Mouse (Mus musculus): ENCODE results near the gene Mdm1. TPM values are rescaled to one million over a fixed set of nuclear protein-coding genes. Genes with fewer than 3 reads are reported as not detected.
A peak's percentile ranks its signal among the peaks of the same experiment; 100 is the strongest.

The Mdm1 gene
- polyA plus RNA-seq, 1 experiment from 2014 or later: 64.9 TPM

DNA sequence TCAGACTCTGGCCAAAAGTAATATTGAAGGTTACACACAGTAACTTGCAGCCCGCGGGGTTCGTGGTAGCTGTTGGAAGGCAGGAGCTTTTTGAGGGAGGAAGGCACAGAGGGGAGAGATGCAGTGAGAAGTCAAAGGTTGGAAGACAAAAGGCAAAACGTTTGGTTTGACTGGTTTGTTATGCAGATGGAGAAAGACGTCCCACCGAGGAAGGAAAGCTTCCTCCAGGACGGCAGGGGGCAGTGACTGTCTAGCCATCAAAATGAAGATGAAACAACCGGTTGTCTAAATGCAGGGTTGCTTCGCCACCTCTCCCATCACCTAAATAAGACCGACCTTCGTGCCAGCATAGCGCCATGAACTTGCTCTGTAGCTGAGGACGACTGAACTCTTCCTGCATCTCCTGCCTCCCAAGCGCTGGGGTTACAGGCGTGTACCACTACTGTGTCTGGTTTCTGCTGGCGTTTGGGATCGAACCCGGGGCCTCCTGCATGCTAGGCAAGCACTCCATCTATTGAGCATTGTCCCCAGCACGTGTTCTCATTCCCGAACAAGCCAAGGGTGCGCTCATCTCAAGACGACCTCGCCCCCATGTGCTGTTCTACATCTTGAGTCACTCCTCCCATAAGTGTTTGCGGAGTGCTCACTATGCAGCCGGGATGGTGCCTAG is 15.7 kb upstream of the Mdm1 start:
- Histone ChIP-seq H3K4me2 (replicated peaks) (no peak overlapping the region), H3K36me3 (no peaks in the 10 kb centered on the region), H3K9me3 (no peaks in the 10 kb centered on the region), H3K27ac (replicated peaks) (no peak overlapping the region), H3K4me3 (no peak overlapping the region), H3K4me1 (peaks cover 7% of the 10 kb centered on the region; the same call in 1 of the 2 replicates), H3K9ac (replicated peaks) (no peak overlapping the region), H3K27me3 (peaks cover 14% of the 10 kb centered on the region)
- ATAC-seq (ENCODE audit: low FRiP score, low read depth): no peak
- 77% methylated on average over 25 of the region's 25 CpGs for WGBS

DNA sequence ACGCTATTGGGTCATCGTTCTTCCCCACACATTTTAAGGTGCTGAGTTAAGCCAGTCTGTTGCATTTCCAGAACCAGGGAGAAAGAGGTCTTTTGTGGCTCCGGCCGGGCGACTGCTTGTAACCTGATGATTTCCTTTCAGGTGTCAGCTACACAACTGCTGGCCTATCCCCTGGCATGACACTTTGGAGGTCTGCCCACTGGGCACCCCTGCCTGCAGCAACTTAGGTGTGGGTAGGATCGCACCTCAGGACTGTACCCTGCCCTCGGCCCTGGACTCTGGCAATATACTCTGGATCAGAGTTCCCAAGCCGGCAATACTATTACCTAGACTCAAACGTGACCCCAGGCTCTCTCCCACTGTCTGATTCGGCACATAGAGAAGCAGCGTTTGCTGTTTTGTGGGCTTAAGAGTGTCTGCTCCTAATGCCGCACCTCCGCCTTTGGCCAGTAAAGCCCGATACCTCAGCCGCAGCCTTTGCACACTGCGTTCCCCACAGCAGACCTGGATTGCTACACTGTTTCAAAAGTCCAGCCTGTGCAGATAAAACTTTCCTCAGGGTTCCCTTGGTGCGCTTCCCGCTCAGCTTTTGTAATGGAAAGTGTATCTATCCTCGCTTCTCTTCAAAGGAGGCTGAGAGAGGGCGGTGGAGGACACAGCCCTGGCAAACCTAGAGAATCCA is 12.5 kb upstream of the Mdm1 start:
- H3K36me3 ChIP-seq: no peaks in the 10 kb centered on the region
- no peak overlapping the region for H3K4me3 ChIP-seq
- ATAC-seq (ENCODE audit: low FRiP score, low read depth): no peak
- H3K4me2 ChIP-seq (replicated peaks): no peak overlapping the region
- no peak overlapping the region for H3K27ac ChIP-seq (replicated peaks)
- no peaks in the 10 kb centered on the region for H3K9me3 ChIP-seq
- peaks cover 14% of the 10 kb centered on the region for H3K27me3 ChIP-seq
- no peak overlapping the region for H3K9ac ChIP-seq (replicated peaks)
- 40% methylated on average over 20 of the region's 20 CpGs for WGBS
- no peaks in the 10 kb centered on the region for H3K4me1 ChIP-seq

DNA sequence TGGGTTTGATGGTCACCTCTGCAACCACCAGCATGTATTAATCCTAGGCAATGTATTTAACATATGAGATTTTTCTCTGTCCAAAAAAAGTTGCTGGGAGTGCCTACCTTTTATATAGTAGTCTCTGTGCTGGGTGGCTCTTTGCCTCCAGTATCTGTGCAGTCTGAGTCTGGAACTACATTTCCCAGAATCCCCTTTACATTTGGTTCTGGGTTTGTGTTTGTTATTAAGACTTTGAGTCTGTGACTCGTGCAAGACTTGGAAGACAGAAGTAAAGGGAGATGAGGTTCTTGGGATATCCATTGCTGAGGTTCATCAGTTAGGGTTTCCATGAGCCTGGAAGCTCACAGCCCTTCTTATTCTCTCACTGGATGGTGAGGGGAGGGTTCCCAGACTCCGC is 11.6 kb upstream of the Mdm1 start:
- WGBS: 42% methylated on average over 2 of the region's 2 CpGs
- Histone ChIP-seq H3K27me3 (peaks cover 14% of the 10 kb centered on the region), H3K4me1 (no peaks in the 10 kb centered on the region), H3K36me3 (no peaks in the 10 kb centered on the region), H3K9ac (replicated peaks) (no peak overlapping the region), H3K9me3 (no peaks in the 10 kb centered on the region), H3K27ac (replicated peaks) (no peak overlapping the region), H3K4me2 (replicated peaks) (no peak overlapping the region), H3K4me3 (no peak overlapping the region)
- no peak for ATAC-seq (ENCODE audit: low FRiP score, low read depth)

DNA sequence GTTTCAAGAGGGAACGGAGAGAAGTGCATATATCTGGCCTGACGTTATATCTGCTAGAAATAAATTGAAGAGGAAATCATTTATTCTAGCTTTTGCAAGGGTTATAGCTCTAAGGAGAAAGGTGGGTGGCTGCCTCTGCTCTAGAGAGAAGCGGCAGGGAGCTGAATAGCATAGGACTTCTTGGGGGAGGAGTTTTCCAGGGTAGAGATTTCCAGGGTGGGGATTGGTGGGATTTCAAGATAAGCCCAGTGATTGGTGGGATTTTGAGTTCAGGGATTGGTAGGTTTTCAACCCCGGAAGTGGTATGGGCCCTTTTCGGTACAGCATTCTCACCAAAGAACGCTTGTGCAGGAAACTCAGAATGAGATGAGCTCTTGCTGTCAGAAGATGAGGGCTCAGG is 8.6 kb upstream of the Mdm1 start:
- peak; percentile 74; the same call in 1 of the 2 replicates for ATAC-seq (ENCODE audit: low FRiP score, low read depth)
- H3K4me1 ChIP-seq: no peaks in the 10 kb centered on the region
- H3K9me3 ChIP-seq: no peaks in the 10 kb centered on the region
- peak overlapping the region; percentile 35 for H3K4me2 ChIP-seq (replicated peaks)
- H3K27me3 ChIP-seq: peaks cover 14% of the 10 kb centered on the region
- 67% methylated on average over 6 of the region's 6 CpGs for WGBS
- peak overlapping the region; percentile 22; the same call in 1 of the 2 replicates for H3K4me3 ChIP-seq
- H3K27ac ChIP-seq (replicated peaks): no peak overlapping the region
- no peak overlapping the region for H3K9ac ChIP-seq (replicated peaks)
- no peaks in the 10 kb centered on the region for H3K36me3 ChIP-seq

DNA sequence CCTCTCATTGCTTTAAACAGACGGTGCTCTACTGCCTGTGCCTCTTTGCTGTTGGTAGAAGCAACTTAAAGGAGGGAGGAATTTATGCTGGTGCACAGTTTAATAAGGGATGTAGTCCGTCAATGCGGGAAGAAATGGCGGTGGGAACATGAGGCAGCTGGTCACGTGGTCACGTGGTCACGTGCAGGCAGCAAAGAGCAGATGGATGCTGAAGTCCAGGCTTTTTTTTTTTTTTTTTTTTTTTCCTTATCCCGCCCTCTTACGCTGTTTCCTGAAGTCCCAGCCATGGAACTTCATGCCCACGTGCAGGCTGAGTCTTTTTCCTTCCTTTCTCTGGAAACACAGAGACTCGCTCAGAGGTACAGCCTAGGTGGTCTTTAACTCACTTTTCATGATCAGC is 3.1 kb upstream of the Mdm1 start:
- WGBS: 89% methylated on average over 11 of the region's 11 CpGs
- H3K4me3 ChIP-seq: no peak overlapping the region

DNA sequence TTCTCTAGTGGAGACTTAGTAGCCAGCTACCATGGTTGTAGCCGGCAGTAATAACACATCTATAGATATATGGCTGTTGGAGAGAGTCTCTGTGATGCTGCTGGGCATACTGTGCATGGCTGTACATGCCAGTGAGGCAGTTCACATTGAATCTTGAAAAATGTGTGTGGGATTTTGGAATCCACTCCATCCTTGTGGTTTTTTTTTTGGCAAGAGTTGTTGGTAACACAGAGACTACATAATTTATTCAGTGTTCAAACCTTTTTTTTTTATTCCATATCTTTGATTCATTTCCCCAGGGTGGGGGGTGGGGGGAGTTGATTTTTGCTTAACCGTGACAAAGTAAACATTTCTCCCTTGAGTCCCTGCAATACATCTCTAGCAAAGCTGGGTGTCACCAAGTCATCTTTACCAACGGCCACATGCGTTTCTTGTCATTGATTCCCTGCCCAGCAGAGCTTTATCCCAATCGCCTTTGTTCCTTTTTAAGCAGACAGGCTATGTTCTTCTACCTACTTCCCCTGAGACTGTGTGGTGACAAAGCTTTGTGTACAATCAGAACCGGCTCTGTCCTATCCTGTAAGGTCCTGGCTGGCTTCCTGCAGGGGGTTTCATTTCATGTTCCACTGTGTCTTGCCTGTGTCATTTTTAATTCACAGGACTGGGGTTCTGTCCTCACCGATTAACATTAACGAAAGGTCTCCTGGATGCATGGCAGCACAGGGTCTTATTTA is 1.6 kb upstream of the Mdm1 start:
- 63% methylated on average over 8 of the region's 8 CpGs for WGBS
- peaks cover 11% of the 10 kb centered on the region for H3K4me1 ChIP-seq
- H3K27me3 ChIP-seq: no peaks in the 10 kb centered on the region
- no peak for ATAC-seq (ENCODE audit: low FRiP score, low read depth)
- H3K27ac ChIP-seq (replicated peaks): no peak overlapping the region
- H3K4me2 ChIP-seq (replicated peaks): no peak overlapping the region
- H3K36me3 ChIP-seq: peaks cover 5% of the 10 kb centered on the region
- H3K4me3 ChIP-seq: no peak overlapping the region
- no peak overlapping the region for H3K9ac ChIP-seq (replicated peaks)
- no peaks in the 10 kb centered on the region for H3K9me3 ChIP-seq

More for the DNA sequence above, 3.1 kb upstream of the Mdm1 start:
- H3K36me3 ChIP-seq: no peaks in the 10 kb centered on the region
- no peak for ATAC-seq (ENCODE audit: low FRiP score, low read depth)
- H3K9ac ChIP-seq (replicated peaks): no peak overlapping the region
- no peak overlapping the region for H3K4me2 ChIP-seq (replicated peaks)
- no peaks in the 10 kb centered on the region for H3K9me3 ChIP-seq
- H3K27ac ChIP-seq (replicated peaks): no peak overlapping the region
- peaks cover 11% of the 10 kb centered on the region for H3K4me1 ChIP-seq
- H3K27me3 ChIP-seq: no peaks in the 10 kb centered on the region

DNA sequence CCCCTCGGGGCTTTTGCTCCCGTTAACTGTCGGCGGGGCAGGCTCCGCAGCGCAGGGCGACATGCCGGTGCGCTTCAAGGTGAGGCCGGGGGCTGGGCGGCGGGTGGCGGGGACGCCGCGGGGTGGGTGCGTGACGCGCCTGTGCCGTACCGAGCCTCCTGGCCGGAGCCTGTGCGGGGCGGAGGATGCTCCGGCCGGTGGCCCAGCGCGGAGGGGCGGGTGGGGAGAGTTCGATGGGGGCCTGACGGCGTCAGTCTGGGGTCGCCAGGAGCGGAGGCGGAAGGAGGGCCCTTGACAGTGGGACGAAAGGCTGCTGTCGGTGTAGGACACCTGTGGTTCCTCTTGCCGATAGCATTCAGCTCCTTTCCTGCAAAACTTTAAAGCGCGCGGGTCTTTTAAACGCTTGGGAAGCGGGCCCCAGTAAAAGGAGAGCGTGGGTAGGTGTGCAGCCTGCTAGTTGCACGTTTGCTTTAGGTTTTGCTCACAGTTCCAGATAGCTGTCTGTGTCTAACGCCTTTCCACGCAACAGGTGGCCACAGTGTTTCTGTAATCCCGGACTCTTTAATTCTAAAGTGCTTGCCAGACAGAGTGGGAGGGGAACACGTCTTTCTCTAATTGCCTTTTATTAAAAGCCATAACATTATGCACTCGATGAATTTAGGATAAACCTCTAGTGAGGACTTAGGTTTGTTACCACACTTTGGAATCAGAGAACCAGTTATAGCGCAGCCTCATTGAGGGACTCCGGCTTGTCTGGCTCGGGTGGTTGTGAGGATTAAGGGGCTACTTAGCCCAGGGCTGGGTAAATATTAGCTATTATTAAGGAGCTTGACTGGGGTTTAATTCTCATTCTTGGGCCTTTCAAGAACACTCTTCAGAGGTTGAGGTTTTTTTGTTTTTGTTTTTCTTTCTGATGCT is 532 bp downstream of the Mdm1 start:
- WGBS: under 1% methylated on average over 49 of the region's 53 CpGs
- Histone ChIP-seq H3K27ac (replicated peaks) (peak overlapping the region; percentile 65), H3K4me1 (peaks cover 11% of the 10 kb centered on the region)

DNA sequence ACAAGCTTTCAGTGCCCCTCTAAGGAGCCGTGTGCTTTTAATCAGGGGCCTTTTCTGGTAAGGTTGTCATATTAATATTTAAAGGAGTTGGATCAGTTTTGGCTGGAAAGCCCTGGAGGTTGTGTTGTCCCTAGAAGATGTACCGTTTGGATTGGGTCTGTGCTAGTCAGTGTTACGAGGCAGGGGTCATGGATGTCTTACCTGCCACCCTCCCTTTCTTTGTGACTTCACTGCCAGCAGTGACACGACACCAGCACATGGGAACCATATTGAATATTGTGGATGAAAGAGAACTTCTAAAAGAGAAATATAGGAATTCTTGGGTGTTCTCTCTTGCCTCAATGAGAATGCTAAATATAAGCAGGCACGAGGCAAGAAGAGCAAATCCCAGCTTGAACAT is 7.8 kb downstream of the Mdm1 start:
- 79% methylated on average over 5 of the region's 5 CpGs for WGBS
- no peak overlapping the region for H3K4me2 ChIP-seq (replicated peaks)
- ATAC-seq (ENCODE audit: low FRiP score, low read depth): no peak
- H3K4me3 ChIP-seq: no peak overlapping the region
- H3K9me3 ChIP-seq: no peaks in the 10 kb centered on the region
- H3K27ac ChIP-seq (replicated peaks): no peak overlapping the region
- H3K36me3 ChIP-seq: peaks cover 58% of the 10 kb centered on the region
- no peaks in the 10 kb centered on the region for H3K4me1 ChIP-seq
- no peak overlapping the region for H3K9ac ChIP-seq (replicated peaks)
- H3K27me3 ChIP-seq: no peaks in the 10 kb centered on the region

More for the DNA sequence above, 532 bp downstream of the Mdm1 start:
- peak overlapping the region; percentile 71 for H3K4me2 ChIP-seq (replicated peaks)
- no peaks in the 10 kb centered on the region for H3K27me3 ChIP-seq
- peaks cover 12% of the 10 kb centered on the region for H3K36me3 ChIP-seq
- H3K9me3 ChIP-seq: no peaks in the 10 kb centered on the region
- peak overlapping the region; percentile 74 for H3K9ac ChIP-seq (replicated peaks)
- peak overlapping the region; percentile 89 for H3K4me3 ChIP-seq
- ATAC-seq (ENCODE audit: low FRiP score, low read depth): peak; percentile 82

DNA sequence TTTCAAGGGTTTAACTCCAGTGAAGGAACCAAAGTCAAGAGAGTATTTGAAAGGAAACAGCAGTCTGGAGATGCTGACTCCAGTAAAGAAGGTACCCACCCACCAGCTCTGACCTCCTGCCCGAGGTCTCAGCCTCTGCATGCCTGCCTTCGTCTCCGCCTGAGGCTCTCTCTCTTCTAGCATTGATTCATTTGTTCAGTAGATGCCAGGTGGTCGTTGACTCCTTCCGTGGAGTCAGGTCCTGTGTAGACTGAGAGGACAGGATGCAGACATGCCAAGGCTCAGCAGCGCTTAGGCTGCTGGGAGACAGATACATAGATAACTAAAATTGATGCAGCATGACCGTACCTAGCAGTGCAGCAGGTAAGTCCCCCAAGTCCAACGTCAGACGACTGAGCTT is 9.3 kb downstream of the Mdm1 start:
- Histone ChIP-seq H3K36me3 (peaks cover 63% of the 10 kb centered on the region), H3K27ac (replicated peaks) (no peak overlapping the region), H3K9me3 (no peaks in the 10 kb centered on the region), H3K4me3 (no peak overlapping the region), H3K4me1 (no peaks in the 10 kb centered on the region), H3K4me2 (replicated peaks) (no peak overlapping the region), H3K9ac (replicated peaks) (no peak overlapping the region), H3K27me3 (no peaks in the 10 kb centered on the region)
- 90% methylated on average over 9 of the region's 9 CpGs for WGBS
- ATAC-seq (ENCODE audit: low FRiP score, low read depth): no peak

DNA sequence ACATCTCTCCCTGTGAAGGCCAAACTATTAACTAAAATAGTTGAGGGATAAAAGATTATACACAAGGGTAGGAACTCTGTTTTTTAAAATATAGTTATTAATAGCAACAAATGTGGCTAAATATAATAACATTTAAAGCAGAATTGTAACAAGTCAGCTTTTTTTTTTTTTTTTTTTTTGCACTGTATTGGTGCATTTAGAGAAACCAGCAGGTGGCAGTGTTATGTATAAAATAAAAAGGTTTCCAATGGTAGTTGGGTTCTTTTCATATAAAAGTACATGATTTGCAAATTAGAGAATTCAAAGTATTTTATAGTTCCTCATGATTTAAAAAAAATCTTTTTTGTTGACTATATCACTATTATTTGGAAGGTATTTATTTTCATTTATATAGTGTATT is 14.3 kb downstream of the Mdm1 start:
- no peaks in the 10 kb centered on the region for H3K27me3 ChIP-seq
- H3K4me2 ChIP-seq (replicated peaks): no peak overlapping the region
- H3K4me3 ChIP-seq: no peak overlapping the region
- peaks cover 70% of the 10 kb centered on the region for H3K36me3 ChIP-seq
- no peaks in the 10 kb centered on the region for H3K4me1 ChIP-seq
- no peaks in the 10 kb centered on the region for H3K9me3 ChIP-seq
- no peak overlapping the region for H3K27ac ChIP-seq (replicated peaks)
- no peak overlapping the region for H3K9ac ChIP-seq (replicated peaks)
- no peak for ATAC-seq (ENCODE audit: low FRiP score, low read depth)

DNA sequence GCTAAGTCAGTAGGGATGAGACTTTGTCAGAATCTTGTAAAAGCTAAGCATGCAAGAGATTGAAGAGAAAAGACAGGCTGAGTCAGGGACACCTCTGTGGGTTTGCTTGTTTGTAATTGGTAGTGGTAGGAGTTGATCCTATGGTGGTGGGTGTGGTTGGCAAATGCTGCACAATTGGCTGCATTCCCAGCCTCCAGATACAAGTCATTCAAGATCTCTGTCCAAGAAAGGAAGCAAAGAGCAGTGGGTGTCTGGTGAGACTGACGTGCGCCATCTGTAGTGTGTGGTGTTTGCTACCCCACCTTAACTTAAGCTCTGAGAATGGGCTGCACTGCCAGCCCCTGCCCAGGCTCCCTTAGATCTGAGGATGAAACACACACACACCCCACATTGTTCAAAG is 19.5 kb downstream of the Mdm1 start:
- ATAC-seq (ENCODE audit: low FRiP score, low read depth): no peak
- 97% methylated on average over 2 of the region's 2 CpGs for WGBS
- Histone ChIP-seq H3K27me3 (no peaks in the 10 kb centered on the region), H3K36me3 (peaks cover 82% of the 10 kb centered on the region), H3K27ac (replicated peaks) (no peak overlapping the region), H3K9ac (replicated peaks) (no peak overlapping the region), H3K9me3 (no peaks in the 10 kb centered on the region), H3K4me2 (replicated peaks) (no peak overlapping the region), H3K4me3 (no peak overlapping the region), H3K4me1 (no peaks in the 10 kb centered on the region)

Data from midbrain, embryonic 12.5 days (tissue).